Mouse (Mus musculus): Measurements from ENCODE around the gene Rabep1.

Rabep1 gene

DNA sequence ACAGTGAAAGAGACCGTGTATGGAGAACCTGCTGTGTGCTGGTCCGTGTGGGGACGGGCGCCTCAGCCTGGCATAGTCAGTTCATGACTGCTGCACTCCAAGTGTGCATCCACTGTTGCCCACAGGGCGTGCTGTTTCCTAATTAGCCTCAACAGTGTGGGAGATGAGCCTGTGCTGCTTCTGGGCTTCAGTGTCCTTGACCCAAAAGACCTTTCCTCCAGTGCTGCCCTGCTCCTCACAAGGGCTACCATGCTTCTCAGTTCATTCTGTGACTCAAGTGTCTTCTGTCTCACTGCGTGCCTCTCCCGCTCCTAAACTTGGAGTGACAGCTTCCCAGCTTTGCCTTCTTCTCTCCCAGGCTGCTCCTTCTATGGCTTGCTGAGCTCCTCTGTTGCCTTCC lies 90.7 kb downstream of the Rabep1 start:
- POLR2A ChIA-PET = interaction anchor here in 2 of 4 experiments (0.7 to 10.3 kb wide), 10 partner anchors 10 to 84 kb away, joined by 3 to 134 read pairs (median 5); partner anchors contain the start of genes Nup88 (in 2 of the 2), Rpain (in 2 of the 2), Dhx33 (in 1 of the 2) and Mis12 (in 1 of the 2)
- CTCF ChIA-PET = no interaction called here

DNA sequence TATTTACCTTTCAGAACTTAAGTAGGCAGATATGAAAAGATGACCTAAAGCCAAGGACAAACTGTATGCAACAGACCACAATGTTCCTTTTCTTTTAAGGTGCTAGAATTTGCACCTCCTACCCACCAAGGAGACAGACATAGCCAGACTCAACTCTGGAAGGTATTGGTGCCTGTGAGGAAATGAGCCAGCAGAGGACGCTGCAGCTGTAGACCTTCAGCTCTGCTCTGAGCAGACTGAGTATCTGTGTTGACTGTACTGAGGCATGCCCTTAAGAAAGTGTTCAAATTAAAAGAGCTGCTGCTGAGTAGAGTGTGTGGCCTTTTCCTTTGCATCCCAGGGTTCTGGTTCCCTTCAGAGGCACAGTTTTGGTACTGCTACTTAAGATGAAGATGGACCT lies 98.0 kb downstream of the Rabep1 start:
- ChIA-PET CTCF (interaction anchor here in 2 of 4 experiments (0.6 to 1.1 kb wide), 4 partner anchors 8 to 33 kb away, joined by 3 to 4 read pairs (median 4); partner anchors contain the start of genes Nup88 (in 2 of the 2) and Rpain (in 1 of the 2)), POLR2A (interaction anchor here in 2 of 4 experiments (1.2 to 16.4 kb wide), 11 partner anchors 9 to 98 kb away, joined by 3 to 216 read pairs (median 4); partner anchors contain the start of genes Nup88 (in 2 of the 2), Rpain (in 2 of the 2), Derl2 (in 1 of the 2) and Mis12 (in 1 of the 2))

DNA sequence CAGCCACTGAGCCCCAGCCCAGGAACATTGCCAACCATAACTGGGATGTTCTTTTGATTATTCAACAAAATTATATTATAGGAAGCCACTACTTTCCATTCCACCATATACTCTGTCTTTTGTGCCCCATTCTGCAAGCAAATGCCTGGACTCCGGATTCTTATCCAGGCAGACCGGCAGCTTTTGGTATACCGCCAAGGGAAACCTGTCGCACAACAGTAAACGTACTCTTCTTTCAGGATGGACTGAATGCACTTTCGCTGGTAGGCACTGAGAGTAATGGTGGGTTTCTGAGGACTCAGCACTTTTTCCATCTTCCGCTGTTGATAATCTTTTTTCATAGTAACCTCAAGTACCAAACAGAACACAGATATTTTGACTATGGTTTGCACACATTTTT lies 99.1 kb downstream of the Rabep1 start:
- POLR2A ChIA-PET = interaction anchor here in 3 of 4 experiments (0.8 to 16.4 kb wide), 9 partner anchors 10 to 76 kb away, joined by 3 to 216 read pairs (median 4); partner anchors contain the start of genes Nup88 (in 2 of the 3), Rpain (in 2 of the 3), Derl2 (in 1 of the 3) and Mis12 (in 1 of the 3)

DNA sequence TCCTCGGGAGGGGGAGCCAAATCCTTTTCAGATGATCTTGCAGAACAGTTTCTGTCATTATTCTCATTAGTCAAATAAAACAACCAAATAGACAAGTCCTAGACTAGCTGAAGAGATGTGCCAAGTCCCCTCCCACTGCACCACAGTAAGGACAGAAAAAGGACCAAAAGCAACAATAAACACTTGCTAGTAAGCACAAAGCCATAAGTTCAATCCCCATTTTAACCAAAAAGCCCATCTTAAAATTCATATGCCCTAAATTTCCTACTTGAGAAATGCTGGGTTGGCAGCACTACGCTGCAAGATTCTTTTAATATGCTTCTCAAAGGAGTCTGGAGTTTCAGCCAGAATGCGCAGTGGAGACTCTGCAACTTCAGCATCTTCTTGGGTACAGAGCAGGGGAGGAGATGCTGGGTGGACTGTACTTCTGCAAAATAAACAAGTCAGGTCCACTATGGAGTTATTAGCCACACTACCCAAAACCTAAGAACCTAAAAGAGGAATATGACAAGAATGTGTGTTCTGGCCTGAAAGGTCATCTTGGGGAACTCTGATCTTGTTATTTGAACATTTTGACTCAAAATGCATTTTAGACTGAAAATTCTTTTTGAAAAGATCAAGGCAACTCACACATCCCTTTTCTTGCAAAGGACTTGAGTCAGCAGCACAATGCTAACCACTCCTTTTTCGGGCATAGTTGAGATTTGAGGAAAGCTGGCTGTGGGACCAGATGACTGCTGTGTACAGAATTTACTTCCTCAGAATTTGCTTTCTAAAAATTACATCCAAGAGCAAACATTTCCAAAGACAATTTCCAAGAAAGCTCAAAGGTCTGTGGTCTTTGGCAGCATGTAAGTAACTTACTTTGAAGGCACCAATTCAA lies 100.6 kb downstream of the Rabep1 start:
- ChIA-PET POLR2A (interaction anchor here in 1 of 4 experiments (1.1 to 16.4 kb wide), 3 partner anchors 8 to 20 kb away, joined by 4 to 216 read pairs (median 134); partner anchors contain the start of genes Nup88 and Rpain), CTCF (no interaction called here)

More for the DNA sequence above, 99.1 kb downstream of the Rabep1 start:
- CTCF ChIA-PET = no interaction called here

DNA sequence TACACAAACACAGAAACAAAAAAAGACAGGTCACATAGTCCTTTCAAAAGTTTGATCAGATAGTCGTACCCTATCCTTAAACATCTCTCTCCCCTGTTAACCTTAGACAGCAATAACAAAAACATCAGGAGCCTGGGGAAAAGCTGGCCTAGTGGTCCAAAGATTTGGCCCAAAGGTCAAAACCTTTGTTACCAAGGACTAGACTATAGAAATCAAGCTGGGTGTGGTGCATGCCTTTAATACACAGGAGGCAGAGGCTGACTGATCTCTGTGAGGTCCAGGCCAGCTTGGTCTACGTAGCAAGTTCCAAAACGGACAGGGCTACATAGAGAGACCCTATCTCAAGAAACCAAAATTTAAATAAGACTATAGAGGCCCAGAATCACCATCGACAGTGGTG lies 110.1 kb downstream of the Rabep1 start:
- ChIA-PET CTCF (interaction anchor here in 2 of 4 experiments (0.6 to 0.8 kb wide), 2 partner anchors 76 to 366 kb away, joined by 3 to 4 read pairs; no protein-coding TSS in a partner anchor), POLR2A (interaction anchor here in 3 of 4 experiments (0.5 to 16.4 kb wide), 26 partner anchors 9 to 73 kb away, joined by 3 to 216 read pairs (median 5); partner anchors contain the start of genes Derl2 (in 3 of the 3), Mis12 (in 3 of the 3), Nup88 (in 2 of the 3) and Rpain (in 2 of the 3))

DNA sequence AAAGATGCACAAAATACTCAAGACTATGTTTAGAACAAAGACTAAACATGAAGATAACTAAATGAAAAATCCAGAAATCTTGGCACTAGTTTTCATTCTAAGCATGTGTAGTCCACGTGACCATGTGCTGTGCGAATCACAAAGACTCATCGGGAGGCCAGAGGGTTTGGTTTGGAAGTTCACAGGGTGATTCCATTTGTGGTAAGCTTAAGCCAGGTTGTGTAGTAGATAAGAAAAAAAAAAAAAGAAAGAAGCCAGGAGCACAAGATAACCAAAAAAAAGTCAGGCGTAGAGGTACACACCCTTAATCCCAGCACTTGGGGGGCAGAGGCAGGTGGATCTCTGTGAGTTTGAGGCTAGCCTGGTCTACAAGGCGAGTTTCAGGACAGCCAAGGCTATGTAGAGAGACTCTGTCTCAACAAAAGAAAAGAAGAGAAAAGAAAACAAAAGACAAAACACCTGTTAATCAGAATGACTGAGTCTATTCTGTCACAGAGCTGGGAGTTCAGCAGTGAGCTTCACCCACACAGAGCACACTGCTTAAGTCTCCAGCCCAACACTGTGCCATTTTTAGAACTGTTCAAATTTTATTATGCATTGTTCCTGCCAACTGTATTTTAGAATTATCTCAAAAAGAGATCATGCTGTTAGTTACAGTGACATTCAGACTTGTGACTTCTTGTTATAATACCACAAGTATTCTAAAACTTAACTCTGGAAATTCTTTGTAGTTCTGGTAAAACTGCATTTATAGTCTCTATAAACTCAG lies 116.4 kb downstream of the Rabep1 start:
- CTCF ChIA-PET = interaction anchor here in 1 of 4 experiments (1.0 kb wide), 1 partner anchor 18 kb away, joined by 3 read pairs; no protein-coding TSS in a partner anchor

DNA sequence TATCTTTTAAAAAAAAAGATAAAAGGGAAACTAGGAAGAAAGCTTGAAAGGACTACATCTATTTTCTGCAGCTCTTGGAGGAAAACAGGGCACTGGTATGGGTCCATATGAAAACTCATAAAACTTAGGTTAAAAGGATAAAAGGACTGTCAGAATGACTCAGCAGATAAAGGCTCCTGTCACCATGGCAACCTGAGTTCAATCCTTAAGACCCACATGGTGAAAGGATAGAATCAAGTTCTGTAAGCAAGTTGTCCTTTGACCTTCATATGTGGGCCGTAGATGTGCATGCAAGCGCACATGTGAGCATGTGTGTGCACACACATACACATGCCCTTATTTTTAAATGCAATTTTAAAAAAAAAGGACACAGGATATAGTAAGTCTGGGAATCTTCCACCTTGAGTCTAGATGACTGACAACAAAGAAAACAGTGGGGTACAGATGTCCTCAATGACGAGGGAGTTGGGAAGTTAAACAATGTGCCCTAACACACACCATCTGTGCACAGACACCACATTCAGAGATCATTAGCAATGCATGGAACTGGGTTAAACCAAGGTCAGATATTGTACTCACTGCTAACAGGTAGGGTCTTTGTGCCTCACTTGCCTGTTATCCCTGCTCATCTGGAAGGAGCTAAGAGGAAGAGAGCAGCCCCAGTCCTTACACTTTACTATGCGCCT lies 119.8 kb downstream of the Rabep1 start:
- CTCF ChIA-PET = no interaction called here
- POLR2A ChIA-PET = interaction anchor here in 3 of 4 experiments (0.6 to 13.1 kb wide), 12 partner anchors 9 to 55 kb away, joined by 3 to 216 read pairs (median 4); partner anchors contain the start of genes C1qbp (in 1 of the 3), Derl2 (in 1 of the 3) and Mis12 (in 1 of the 3)

More for the DNA sequence above, 116.4 kb downstream of the Rabep1 start:
- POLR2A ChIA-PET = interaction anchor here (0.8 to 13.1 kb wide), 18 partner anchors 8 to 109 kb away, joined by 3 to 216 read pairs (median 7); partner anchors contain the start of genes Nup88 (in 3 of the 4), Rpain (in 3 of the 4), Derl2 (in 2 of the 4) and Mis12 (in 2 of the 4)

DNA sequence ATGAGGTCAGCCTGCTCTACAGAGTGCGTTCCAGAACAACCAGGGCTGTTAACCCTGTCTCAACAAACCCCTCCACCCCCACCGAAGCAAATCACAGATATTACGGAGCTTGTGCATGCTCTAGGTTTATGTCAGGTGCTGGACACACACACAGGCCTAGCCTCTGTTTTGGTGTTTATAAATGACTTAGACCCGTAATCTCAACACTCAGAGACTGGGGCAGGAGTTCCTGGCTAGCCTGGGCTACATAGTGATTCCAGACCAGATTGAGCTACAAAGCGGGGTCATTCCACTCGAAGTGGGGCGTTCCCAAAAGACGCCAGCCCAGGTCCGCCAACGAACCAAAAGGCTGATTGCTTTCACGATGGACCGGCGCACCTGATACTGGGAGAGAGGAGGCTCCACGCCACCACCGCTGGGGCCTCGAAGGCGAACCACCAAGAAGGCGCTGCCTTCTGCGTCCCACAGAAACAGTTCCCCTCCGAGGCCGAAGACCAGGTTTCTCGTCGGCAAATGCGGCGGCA lies 124.8 kb downstream of the Rabep1 start:
- ChIA-PET POLR2A (interaction anchor here (0.5 to 13.1 kb wide), 60 partner anchors 9 to 978 kb away, joined by 3 to 216 read pairs (median 5); partner anchors contain the start of genes C1qbp (in 4 of the 4), Derl2 (in 3 of the 4), Dhx33 (in 3 of the 4) and Mis12 (in 3 of the 4)), CTCF (interaction anchor here in 3 of 4 experiments (0.5 to 1.2 kb wide), 8 partner anchors 14 to 1086 kb away, joined by 3 to 6 read pairs (median 4); partner anchors contain the start of genes C1qbp (in 1 of the 3), Derl2 (in 1 of the 3), Mis12 (in 1 of the 3) and Rnf167 (in 1 of the 3))

DNA sequence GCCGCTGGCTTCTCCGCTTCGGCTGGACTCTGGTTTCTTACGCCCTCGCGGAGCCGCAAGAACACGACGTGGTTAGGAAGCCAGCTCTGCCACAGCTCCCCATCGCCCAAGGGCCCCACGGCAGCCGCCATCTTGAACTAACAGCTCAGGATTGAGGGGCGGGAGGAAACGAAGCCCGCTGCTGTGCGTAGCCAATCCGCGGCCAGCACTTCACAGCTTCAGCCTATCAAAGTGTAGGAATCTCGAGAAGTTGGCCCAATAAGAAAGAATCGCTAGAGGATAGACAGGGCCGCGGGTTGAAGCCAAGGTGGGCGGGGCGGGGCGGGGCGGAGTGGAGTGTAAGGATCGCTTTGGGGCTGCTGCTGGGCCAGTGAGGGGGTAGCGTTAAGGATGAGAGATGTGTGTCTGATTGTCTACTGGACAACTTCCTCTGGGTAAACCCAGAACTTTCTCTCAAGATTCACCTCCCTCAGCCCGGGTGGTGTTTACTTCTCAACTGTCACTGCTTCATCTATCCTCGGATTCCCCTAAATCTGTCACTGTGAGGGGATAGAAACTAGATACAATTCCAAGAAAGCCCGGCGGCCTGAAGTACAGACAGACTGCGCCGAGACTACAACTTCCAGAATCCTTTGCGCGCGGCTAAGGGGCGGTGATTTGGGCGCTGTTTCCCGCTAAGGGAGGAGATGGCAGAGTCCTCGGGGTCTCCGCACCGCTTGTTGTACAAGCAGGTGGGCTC lies 125.4 kb downstream of the Rabep1 start, which contains the start of the genes Nup88 and Rpain:
Nup88 (minus strand) TSS at position 153 of the 739 bp plus-strand sequence.
Rpain (plus strand) TSS at position 393 of the 739 bp plus-strand sequence.
- POLR2A ChIA-PET = interaction anchor here (0.5 to 13.1 kb wide), 61 partner anchors 8 to 978 kb away, joined by 3 to 216 read pairs (median 5); partner anchors contain the start of genes C1qbp (in 4 of the 4), Derl2 (in 3 of the 4), Dhx33 (in 3 of the 4) and Mis12 (in 3 of the 4)
- CTCF ChIA-PET = interaction anchor here in 2 of 4 experiments (0.5 to 1.1 kb wide), 7 partner anchors 13 to 1087 kb away, joined by 3 to 6 read pairs (median 4); partner anchors contain the start of genes C1qbp (in 1 of the 2), Derl2 (in 1 of the 2), Mis12 (in 1 of the 2) and Rnf167 (in 1 of the 2)

DNA sequence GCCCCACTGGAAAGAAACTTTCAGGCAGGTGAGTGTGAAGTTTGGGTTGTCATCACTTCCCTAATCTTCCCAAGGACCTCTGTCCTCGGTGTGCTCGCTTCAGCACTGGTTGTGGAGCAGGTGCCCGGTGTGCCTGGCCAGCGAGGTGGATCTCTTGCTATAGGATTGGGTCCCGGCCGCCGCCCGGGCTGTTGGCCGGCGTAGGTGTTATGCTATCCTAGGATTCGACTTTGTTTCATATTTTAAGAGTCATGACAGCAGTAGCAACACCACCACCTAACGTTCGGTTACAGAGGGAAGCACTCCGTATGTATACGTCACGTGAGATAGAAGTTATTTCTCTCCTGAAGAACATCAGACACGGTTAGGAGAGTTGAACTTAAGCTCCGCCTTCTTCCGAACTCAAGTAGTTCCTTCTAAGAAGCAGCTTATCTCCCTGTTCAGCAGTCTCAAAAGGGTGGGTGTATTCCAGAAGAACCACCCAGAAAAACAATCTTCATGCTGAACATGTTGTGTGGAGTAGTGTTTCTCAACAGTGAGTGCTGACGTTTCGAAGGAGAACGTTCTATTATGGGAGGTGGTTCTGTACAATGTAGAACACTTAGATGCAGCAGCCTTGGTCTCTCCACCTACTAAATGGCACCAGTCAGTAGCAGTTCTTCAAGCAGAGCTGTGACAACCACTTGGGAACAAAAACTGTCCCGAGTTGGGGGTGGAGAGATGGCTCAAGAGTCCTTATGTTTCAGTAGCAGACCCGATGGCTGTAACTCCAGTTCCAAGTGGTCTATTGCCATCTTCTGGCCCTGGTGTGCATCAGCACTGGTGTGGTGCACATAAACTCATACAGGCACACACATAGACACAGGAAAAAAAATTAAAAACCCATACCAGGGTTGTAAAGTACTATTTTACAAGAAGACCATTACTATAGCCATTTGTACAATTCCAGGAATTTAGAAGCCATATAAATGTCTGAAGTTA lies 126.3 kb downstream of the Rabep1 start:
- ChIA-PET CTCF (no interaction called here), POLR2A (interaction anchor here in 3 of 4 experiments (0.6 to 13.1 kb wide), 17 partner anchors 8 to 446 kb away, joined by 3 to 216 read pairs (median 26); partner anchors contain the start of genes Derl2 (in 3 of the 3), Mis12 (in 3 of the 3), C1qbp (in 2 of the 3) and Dhx33 (in 1 of the 3))

DNA sequence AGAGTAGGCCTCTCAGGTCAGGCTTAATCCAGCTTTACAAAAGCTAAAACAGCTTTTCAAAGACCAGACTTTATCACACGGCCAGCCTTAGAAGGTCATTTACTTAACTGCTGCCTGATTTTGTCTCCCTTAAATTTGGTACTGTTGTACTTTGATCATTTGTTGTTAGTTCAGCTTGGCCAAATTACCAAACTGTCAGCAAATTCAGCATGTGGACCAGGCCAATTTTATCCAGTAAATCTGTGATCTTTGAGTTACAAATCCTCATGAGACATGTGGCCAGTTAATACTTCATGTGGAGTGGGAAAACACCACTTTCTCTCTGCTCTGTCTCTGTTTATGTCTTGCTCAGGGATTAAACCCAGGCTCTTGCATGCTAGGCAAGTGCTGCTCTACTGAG lies 128.0 kb downstream of the Rabep1 start:
- ChIA-PET POLR2A (interaction anchor here in 2 of 4 experiments (0.9 to 11.9 kb wide), 10 partner anchors 10 to 47 kb away, joined by 3 to 182 read pairs (median 4); partner anchors contain the start of genes C1qbp (in 1 of the 2), Derl2 (in 1 of the 2), Dhx33 (in 1 of the 2) and Mis12 (in 1 of the 2)), CTCF (interaction anchor here in 2 of 4 experiments (0.5 kb wide), 2 partner anchors 636 to 736 kb away, joined by 3 read pairs; no protein-coding TSS in a partner anchor)

DNA sequence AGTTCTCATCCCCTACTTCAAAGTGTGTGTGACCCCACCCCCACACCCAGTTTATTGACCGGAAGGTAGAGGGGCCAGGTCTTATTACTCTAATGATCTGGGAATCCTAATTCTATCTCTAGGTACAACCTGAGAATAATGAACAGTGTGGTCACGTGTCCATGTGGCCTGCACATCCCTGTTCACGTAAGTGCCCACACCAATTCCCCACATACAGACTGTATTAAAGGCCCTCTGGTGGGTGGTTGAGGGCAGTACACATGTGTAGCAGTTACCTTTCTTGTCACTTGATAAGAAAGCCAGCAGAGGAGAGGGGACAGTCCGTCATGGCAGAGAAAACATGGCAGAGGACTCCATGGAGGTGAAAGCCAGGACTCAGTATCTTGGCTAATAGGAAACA lies 129.4 kb downstream of the Rabep1 start:
- POLR2A ChIA-PET = interaction anchor here in 2 of 4 experiments (1.0 to 11.9 kb wide), 11 partner anchors 8 to 45 kb away, joined by 3 to 182 read pairs (median 7); partner anchors contain the start of genes C1qbp (in 2 of the 2), Derl2 (in 2 of the 2), Mis12 (in 2 of the 2) and Dhx33 (in 1 of the 2)
- CTCF ChIA-PET = interaction anchor here in 1 of 4 experiments (1.0 kb wide), 1 partner anchor 158 kb away, joined by 3 read pairs; no protein-coding TSS in a partner anchor

DNA sequence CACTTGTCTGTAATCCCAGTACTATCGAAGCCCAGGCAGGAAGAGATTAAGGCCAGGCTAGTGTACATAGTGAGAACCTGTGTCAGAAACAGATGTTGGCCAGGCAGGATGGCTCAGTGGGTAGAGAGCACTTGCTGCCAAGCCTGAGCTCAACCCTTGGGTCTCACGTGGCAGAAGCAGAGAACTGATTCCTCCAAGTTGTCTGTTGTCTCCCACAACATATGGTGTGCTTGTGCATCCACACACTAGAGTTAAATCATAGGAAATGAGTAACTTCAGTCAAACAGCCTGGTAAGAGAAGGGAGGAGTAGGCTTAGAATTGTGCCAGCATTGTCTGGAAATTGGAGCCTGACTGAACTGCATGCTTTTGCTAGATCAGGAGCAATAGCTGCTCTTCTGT lies 130.6 kb downstream of the Rabep1 start:
- ChIA-PET CTCF (interaction anchor here in 1 of 4 experiments (0.7 to 1.0 kb wide), 2 partner anchors 27 to 159 kb away, joined by 3 read pairs; no protein-coding TSS in a partner anchor), POLR2A (interaction anchor here (0.6 to 11.9 kb wide), 20 partner anchors 8 to 444 kb away, joined by 3 to 182 read pairs (median 4); partner anchors contain the start of genes Dhx33 (in 2 of the 4), C1qbp (in 1 of the 4), Derl2 (in 1 of the 4) and Mis12 (in 1 of the 4))

DNA sequence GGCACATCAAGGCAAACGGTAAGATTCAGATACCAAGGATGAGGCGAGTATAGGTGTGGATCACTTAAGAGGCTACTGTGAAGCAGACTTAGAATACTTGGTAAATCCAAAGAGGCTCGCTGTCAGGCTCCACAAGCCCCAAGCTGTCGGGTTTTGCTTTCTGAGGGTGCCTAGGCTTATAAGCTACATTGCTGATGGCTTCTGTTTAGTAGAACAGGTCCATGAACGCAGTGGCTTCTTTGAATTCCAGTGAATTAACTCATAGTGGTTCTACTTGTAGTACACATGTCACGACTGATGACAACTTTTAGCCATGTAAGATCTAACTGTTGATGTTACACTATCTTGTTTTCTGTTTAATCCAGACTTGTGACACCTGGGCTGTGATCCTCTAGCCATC lies 132.7 kb downstream of the Rabep1 start:
- POLR2A ChIA-PET = interaction anchor here (0.7 to 11.9 kb wide), 13 partner anchors 8 to 54 kb away, joined by 3 to 182 read pairs (median 13); partner anchors contain the start of genes Nup88 (in 3 of the 4), Rpain (in 3 of the 4), Derl2 (in 1 of the 4) and Dhx33 (in 1 of the 4)
- CTCF ChIA-PET = no interaction called here
